In genomic region chr14:40279194-40279593, GRCm38 (mm10) we compare ENCODE assay signal across 18 mouse cellular contexts.
"Had no signal": no experiment of that assay in that cellular context is flagged by ENCODE, and none has a peak within 500 bp of the region (broad histone marks: within the 10 kb centered on the region; RNA-seq: fewer than 3 reads in every experiment).

No protein-coding gene starts in this region.

- H3K36me3 ChIP-seq: kidney, embryonic 15.5 days; liver, embryonic 13.5 days; midbrain, embryonic 12.5 days; midbrain, embryonic 15.5 days; neural tube, embryonic 12.5 days had no signal

- ATAC-seq: intestine, postnatal 0 days; midbrain, embryonic 15.5 days had no signal

- H3K9ac ChIP-seq: kidney, embryonic 15.5 days; liver, embryonic 13.5 days; midbrain, embryonic 12.5 days; midbrain, embryonic 15.5 days; neural tube, embryonic 12.5 days had no signal

- H3K27ac ChIP-seq: kidney, embryonic 15.5 days; left cerebral cortex, adult 2 months; liver, embryonic 13.5 days; midbrain, embryonic 12.5 days; midbrain, embryonic 15.5 days; neural tube, embryonic 12.5 days; stomach, postnatal 0 days had no signal

- H3K4me2 ChIP-seq: kidney, embryonic 15.5 days; liver, embryonic 13.5 days; midbrain, embryonic 12.5 days; midbrain, embryonic 15.5 days; neural tube, embryonic 12.5 days had no signal

- H3K4me1 ChIP-seq: kidney, embryonic 15.5 days; liver, embryonic 13.5 days; midbrain, embryonic 12.5 days; midbrain, embryonic 15.5 days; neural tube, embryonic 12.5 days had no signal

- H3K4me3 ChIP-seq: kidney, embryonic 15.5 days; left cerebral cortex, adult 2 months; liver, embryonic 13.5 days; midbrain, embryonic 12.5 days; midbrain, embryonic 15.5 days; neural tube, embryonic 12.5 days had no signal

- H3K9me3 ChIP-seq: kidney, embryonic 15.5 days; liver, embryonic 13.5 days; midbrain, embryonic 12.5 days; midbrain, embryonic 15.5 days; neural tube, embryonic 12.5 days had no signal

- DNase-seq: kidney, adult 8-10 months; kidney, postnatal 10 days; kidney, postnatal 4 days; layer of hippocampus, postnatal 36 days; liver, embryonic 13.5 days; lung, adult 2 months; lung, postnatal 14 days; lung, postnatal 4 days; retina, postnatal 1 day; right cerebral cortex, postnatal 4 days; thymus, postnatal 25 days had no signal

- H3K27me3 ChIP-seq: kidney, embryonic 15.5 days; liver, embryonic 13.5 days; midbrain, embryonic 12.5 days; midbrain, embryonic 15.5 days; neural tube, embryonic 12.5 days had no signal
